Mouse (Mus musculus) G1E (cell line): ENCODE data around the gene Hoxd13. TPM values are rescaled to one million over a fixed set of nuclear protein-coding genes. Genes with fewer than 3 reads are reported as not detected.

ENCODE experiments used
- ATAC-seq: 2 replicates; pipeline ENCODE4 v1.8.0; 2016; ENCODE audit warnings: mild to moderate bottlenecking; ENCODE audit not compliant: insufficient number of reproducible peaks, poor library complexity, low FRiP score, severe bottlenecking; ENCODE audit errors: extremely low read depth
- DNase-seq: peaks from one replicate; pipeline ENCODE4 v3.0.0; 2012; ENCODE audit warnings: low spot score
- H3K27me3 ChIP-seq: 2 replicates; pipeline ENCODE4 v1.6.1; 2012; ENCODE audit warnings: mild to moderate bottlenecking, low read length, inconsistent platforms; ENCODE audit not compliant: insufficient read depth
- H3K36me3 ChIP-seq: replicated peaks from 2 replicates; pipeline ENCODE3; 2012; ENCODE audit warnings: mild to moderate bottlenecking, inconsistent platforms
- H3K4me1 ChIP-seq: 2 replicates; pipeline ENCODE4 v1.6.1; 2012; ENCODE audit warnings: low read depth, low read length, inconsistent platforms, mixed read lengths; ENCODE audit not compliant: insufficient read depth
- H3K4me3 ChIP-seq: 2 replicates; pipeline ENCODE4 v1.5.1; 2012; ENCODE audit warnings: low read depth, mild to moderate bottlenecking, inconsistent platforms, low read length, moderate library complexity, mixed read lengths
- H3K9me3 ChIP-seq: replicated peaks from 2 replicates; pipeline ENCODE4 v1.6.1; 2012; ENCODE audit warnings: inconsistent platforms
- CTCF ChIP-seq: IDR thresholded peaks from 2 replicates; pipeline ENCODE4 v1.5.1; 2012; ENCODE audit warnings: low read depth, low read length, inconsistent platforms, mixed read lengths
- GATA1 ChIP-seq: IDR thresholded peaks from 2 replicates; pipeline ENCODE4 v1.6.1; 2012; ENCODE audit warnings: borderline replicate concordance, low read length, inconsistent platforms, mixed read lengths
- GATA2 ChIP-seq: IDR thresholded peaks from 2 replicates; pipeline ENCODE4 v1.6.1; 2012; ENCODE audit warnings: low read depth, low read length, inconsistent platforms, borderline replicate concordance
- POLR2AphosphoS5 ChIP-seq: IDR thresholded peaks from 2 replicates; pipeline ENCODE4 v1.6.1; 2012; ENCODE audit warnings: low read depth, low read length, inconsistent platforms; ENCODE audit not compliant: insufficient replicate concordance
- TAL1 ChIP-seq: conservative IDR thresholded peaks from 2 replicates; pipeline ENCODE4 v1.6.1; 2012; ENCODE audit warnings: low read depth, low read length, inconsistent platforms, mixed read lengths
- polyA plus RNA-seq: library from polyadenylated mRNA; stranded (reverse); fragments of >175 nt; gene quantifications from 2 replicates; pipeline ENCODE4 v1.2.3, GENCODE M21; 2012
- total RNA-seq, 2 experiments: library from RNA; stranded (forward) in 1 of 2; stranded (reverse) in 1 of 2; fragments of 200-1000 nt in 1 of 2; fragments of >200 nt in 1 of 2; fragmentation: Nextera tagmentation in 1 of 2; gene quantifications; 2 replicates each; pipeline ENCODE4 v1.2.3; 2014 to 2017

Gene Hoxd13
- total and polyA plus RNA-seq, 3 experiments = 0.05 TPM; not detected in 2

GRCm38 (mm10) chr2:74683471-74683951 lies 15.4 kb downstream of the Hoxd13 start:
- no peak for DNase-seq
- TF ChIP-seq POLR2AphosphoS5 (no peak), CTCF (no peak), GATA2 (no peak), TAL1 (no peak), GATA1 (no peak)
- Histone ChIP-seq H3K36me3 (no peaks in the 10 kb centered on the region), H3K9me3 (peaks cover 23% of the 10 kb centered on the region), H3K4me3 (no peak overlapping the region), H3K27me3 (peaks cover 35% of the 10 kb centered on the region), H3K4me1 (no peaks in the 10 kb centered on the region)
- no peak for ATAC-seq

- H3K9me3 ChIP-seq = peaks cover 23% of the 10 kb centered on the region
- ATAC-seq = no peak
- H3K27me3 ChIP-seq = peaks cover 35% of the 10 kb centered on the region
- H3K4me3 ChIP-seq = no peak overlapping the region
- H3K36me3 ChIP-seq = no peaks in the 10 kb centered on the region
- TF ChIP-seq TAL1 (no peak), GATA1 (no peak), GATA2 (no peak), POLR2AphosphoS5 (no peak), CTCF (no peak)
- DNase-seq = no peak
- no peaks in the 10 kb centered on the region for H3K4me1 ChIP-seq
These were observed 16.0 kb downstream of the Hoxd13 start for GRCm38 (mm10) chr2:74684106-74684505.

- Histone ChIP-seq H3K36me3 (no peaks in the 10 kb centered on the region), H3K4me1 (no peaks in the 10 kb centered on the region), H3K4me3 (no peak overlapping the region), H3K9me3 (peaks cover 21% of the 10 kb centered on the region), H3K27me3 (peaks cover 37% of the 10 kb centered on the region)
- no peak for TF ChIP-seq GATA2
- no peak for TF ChIP-seq POLR2AphosphoS5
- no peak for TF ChIP-seq GATA1
- no peak for TF ChIP-seq CTCF
- no peak for TF ChIP-seq TAL1
- no peak for ATAC-seq
- DNase-seq = no peak
These were observed 17.0 kb downstream of the Hoxd13 start for GRCm38 (mm10) chr2:74685059-74685603.

DNA sequence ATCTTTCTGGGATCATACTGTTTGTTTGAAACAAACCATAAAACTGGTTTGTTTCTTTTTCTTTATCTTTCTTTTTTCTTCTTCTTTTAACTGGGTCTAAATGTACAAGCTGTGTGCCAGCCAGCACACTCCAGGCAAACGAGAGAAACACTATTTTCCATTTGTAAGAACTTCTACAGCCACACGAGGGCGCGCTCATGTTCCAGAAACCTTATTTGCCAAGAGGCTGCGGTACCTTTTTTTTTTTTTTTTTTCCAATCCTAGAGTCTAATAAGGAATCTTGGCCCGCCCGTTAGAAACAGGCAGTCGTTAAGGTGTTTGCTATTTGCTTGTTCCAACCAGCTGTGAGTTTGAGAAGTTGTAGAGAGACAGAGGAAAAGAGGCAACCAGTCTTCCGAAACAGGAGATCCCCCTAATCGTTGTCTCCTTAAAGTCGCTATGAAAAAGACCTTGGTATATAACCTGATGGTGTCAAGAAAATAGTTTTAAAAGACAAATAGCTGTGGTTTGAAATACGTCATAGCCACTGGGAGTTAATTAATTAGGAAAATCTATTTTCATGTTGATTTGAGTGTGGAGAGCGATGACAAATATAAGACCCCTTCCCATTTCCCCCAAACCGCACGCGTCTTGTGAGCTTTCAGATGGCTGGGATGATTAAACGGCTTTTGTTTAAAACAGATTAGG lies 18.3 kb downstream of the Hoxd13 start:
- H3K9me3 ChIP-seq = peaks cover 19% of the 10 kb centered on the region
- no peaks in the 10 kb centered on the region for H3K36me3 ChIP-seq
- no peaks in the 10 kb centered on the region for H3K4me1 ChIP-seq
- DNase-seq (no peak), ATAC-seq (no peak)
- TF ChIP-seq GATA2 = no peak
- no peak for TF ChIP-seq POLR2AphosphoS5
- H3K27me3 ChIP-seq = peaks cover 39% of the 10 kb centered on the region
- no peak overlapping the region for H3K4me3 ChIP-seq

- no peak overlapping the region for H3K4me3 ChIP-seq
- peaks cover 12% of the 10 kb centered on the region for H3K9me3 ChIP-seq
- ATAC-seq (no peak), DNase-seq (no peak)
- no peaks in the 10 kb centered on the region for H3K36me3 ChIP-seq
- TF ChIP-seq TAL1 = no peak
- no peak for TF ChIP-seq CTCF
- TF ChIP-seq GATA2 = no peak
- no peak for TF ChIP-seq GATA1
- no peak for TF ChIP-seq POLR2AphosphoS5
- H3K27me3 ChIP-seq = peaks cover 46% of the 10 kb centered on the region
- H3K4me1 ChIP-seq = no peaks in the 10 kb centered on the region
These were observed 19.0 kb downstream of the Hoxd13 start for GRCm38 (mm10) chr2:74686988-74687697.

DNA sequence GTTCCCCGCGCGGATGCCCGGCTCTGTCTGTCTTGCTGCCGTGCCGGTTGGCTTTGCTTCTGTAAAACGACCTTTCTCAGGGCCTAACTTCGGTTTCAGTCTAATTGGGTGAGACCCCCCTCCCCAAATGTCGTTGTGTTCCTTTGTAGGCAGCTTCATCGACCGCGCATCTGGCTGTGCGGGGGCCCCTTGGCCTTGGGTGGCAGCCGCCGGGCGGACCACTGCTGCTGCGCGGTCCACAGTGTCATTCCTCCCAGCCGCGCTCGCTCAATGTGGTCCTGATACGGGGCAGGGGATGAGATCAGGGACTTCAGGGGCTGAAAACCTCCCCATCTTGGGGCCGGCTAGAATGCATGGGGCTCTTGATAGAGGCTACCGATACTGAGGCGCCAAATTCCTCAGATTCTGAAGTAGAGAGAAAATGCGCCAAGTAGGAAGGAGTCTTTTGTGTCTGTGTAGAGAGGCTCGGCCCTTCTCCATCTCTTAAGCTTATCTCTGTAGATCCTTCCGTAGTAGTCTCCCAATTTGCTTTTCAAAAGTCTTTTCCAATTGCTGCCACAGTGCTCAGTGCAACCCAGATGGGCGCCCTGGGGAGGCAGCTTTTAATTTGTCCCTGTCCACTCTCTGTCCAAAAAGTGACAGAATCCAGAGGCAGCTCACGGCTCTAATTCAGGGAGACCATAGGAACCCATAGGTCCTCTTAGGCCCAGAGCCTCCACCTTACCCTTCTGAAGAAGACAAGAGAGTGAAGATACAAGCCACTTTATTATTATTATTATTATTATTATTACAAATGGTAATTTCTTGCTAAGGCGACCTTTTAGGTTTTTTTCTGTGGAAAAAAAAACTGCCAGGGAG lies 19.8 kb downstream of the Hoxd13 start:
- Histone ChIP-seq H3K4me3 (no peak overlapping the region), H3K9me3 (peaks cover 4% of the 10 kb centered on the region), H3K4me1 (no peaks in the 10 kb centered on the region), H3K27me3 (peaks cover 54% of the 10 kb centered on the region), H3K36me3 (no peaks in the 10 kb centered on the region)
- ATAC-seq (no peak), DNase-seq (no peak)
- no peak for TF ChIP-seq CTCF
- TF ChIP-seq TAL1 = no peak
- TF ChIP-seq POLR2AphosphoS5 = no peak
- no peak for TF ChIP-seq GATA2
- no peak for TF ChIP-seq GATA1
